Mouse (Mus musculus) retina, postnatal 7 days (tissue): ENCODE results near the gene Ppp3r2.
A peak's percentile ranks its signal among the peaks of the same experiment; 100 is the strongest.

Experiments used
- DNase-seq: peaks from one replicate; pipeline ENCODE4 v3.0.0-alpha.2; 2012; ENCODE audit warnings: low read depth, low spot score

Ppp3r2 gene

DNA sequence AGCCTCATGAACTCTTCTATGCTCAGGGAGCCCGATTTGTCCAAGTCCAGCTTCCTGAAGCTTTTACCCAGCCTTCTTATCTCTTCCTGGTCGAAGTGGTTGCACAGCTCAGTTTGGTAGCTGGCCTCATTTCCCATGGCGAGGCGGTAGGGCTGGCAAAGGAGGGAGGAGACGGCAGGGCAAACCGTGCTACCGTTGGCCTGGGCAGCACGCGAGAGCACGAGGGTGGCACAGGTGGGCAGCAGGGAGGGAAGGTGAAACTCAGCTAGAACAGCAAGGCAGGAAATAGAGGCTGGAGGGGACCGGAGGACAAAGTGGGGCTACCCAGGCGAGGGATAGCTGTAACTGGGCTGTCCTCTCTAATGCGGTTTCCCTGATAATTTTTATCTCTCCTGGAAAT is at the start of gene Ppp3r2:
TSS of gene Ppp3r2 (minus strand) at position 213 of the 400 bp plus-strand sequence.
- no peak for DNase-seq

DNA sequence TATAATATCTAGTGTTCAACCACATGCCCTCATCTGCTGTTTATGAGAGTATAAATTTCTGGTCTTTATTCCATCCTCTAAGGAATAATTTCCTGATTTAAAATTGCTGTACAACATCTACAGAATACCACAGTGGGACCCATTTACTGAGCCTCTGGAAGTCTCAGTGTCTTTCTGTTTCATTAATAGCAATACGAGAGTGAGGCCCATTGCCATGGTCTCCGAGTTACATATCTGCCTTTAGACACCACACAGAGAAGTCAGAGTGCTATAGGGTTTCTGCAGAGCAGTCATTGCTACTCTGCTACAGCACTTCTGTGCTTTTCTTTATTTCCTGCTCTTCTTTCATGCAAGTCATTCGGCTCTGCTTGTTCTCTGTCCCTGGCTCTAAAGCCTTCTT is 47.5 kb upstream of the Ppp3r2 start:
- no peak for DNase-seq

- DNase-seq, result no peak
Measured at GRCm38 (mm10) chr4:49723908-49724307, 42.1 kb upstream of the Ppp3r2 start.

- no peak for DNase-seq
Measured at GRCm38 (mm10) chr4:49691405-49692194, 9.8 kb upstream of the Ppp3r2 start.

- peak; percentile 74 for DNase-seq
Measured at GRCm38 (mm10) chr4:49688594-49689288, 6.9 kb upstream of the Ppp3r2 start.

DNA sequence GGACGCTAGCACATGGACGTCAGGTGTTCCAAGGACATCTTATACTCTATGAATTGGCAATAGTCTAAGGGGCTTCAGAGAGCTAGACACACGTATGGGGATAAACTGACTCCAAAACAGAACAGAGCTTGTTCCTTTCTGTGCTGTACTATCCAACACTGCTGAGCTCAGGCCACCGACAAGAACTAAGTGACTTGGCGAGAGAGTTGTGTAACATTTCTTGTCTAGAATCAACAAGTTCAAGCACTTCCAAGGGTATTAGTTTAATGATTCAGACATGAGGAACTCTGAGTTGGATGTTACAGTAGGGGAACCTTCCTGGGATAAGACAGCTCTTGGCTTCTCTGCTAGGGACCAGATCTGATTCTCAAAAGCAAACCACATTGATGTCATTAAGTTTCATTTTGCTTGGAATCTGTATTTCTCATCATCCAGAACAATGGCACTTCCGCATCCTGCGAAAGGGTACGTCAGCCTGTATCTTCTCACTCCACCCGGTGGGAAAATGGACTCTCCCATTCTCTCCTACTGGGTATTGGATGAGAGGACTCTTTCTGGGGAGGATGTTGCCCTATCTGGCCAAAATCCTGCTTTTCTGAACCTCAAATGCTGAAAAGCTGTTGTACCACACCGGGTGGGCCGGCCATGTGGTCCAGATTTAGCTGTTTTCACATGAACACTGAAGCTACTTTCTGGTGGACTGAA is 1.5 kb downstream of the Ppp3r2 start:
- no peak for DNase-seq

- no peak for DNase-seq
Measured at GRCm38 (mm10) chr4:49676790-49677189, 5.0 kb downstream of the Ppp3r2 start.

DNA sequence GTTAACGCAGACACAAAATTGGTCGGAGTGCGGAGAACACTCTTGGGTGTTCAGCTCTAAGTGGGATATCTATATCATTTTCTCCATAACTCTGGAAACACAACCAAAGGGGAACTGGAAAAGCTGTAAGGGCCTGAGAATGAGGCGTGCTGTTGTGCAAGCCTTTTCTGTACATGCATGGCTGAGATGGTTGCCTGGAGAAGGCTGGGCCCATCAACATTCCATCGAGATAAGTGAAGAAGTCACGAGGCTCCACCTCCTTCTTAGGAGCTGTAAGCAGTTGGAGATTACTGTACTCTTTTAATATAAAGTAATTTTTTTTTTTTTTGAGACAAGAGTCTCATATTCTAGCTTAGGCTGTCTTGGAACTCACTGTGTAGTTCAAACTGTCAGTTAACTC is 5.8 kb downstream of the Ppp3r2 start:
- DNase-seq, result no peak

- no peak for DNase-seq
Measured at GRCm38 (mm10) chr4:49664850-49665249, 17.0 kb downstream of the Ppp3r2 start.

DNA sequence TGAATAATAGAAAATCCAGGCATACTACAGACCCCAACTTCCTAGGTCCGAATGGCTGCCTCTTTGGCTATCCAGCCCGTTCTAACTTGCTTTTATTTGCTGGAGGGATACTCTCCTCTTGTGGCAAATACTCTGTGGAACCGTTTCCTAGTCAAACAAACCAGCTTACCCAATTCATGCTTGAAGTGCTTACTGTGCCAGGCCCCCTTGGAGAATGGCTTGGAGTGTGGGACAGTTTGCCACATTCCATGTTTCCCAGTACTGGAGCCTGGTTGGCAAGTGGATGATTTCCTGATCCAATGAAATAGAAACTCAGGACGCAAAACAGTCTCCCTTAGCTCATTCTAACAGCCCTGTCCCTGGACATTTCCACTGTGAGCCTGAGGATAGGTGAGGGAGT is 19.6 kb downstream of the Ppp3r2 start:
- DNase-seq, result no peak

- no peak for DNase-seq
Measured at GRCm38 (mm10) chr4:49661664-49662063, 20.2 kb downstream of the Ppp3r2 start.

GRCm38 (mm10) chr4:49659421-49659820 is 22.4 kb downstream of the Ppp3r2 start:
- no peak for DNase-seq

DNA sequence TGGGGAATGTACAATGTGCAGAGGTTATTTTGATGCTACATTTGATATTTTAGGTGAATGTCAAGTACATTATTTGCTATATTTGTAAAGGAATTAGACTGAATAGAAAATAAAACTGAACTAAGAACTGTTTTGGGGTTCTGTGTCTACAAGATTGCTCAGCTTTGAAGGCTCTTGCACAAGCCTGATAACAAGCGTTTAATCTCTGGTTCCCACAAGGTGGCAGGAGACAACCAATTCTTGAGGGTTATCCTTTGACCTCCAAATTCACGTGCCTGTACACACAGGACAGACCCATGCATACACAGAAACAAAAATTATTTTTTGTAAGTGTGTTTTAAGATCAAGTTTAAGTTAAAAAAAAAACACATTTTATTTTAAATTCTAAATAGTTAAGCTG is 41.9 kb downstream of the Ppp3r2 start:
- no peak for DNase-seq

GRCm38 (mm10) chr4:49637821-49638220 is 44.0 kb downstream of the Ppp3r2 start:
- DNase-seq, result no peak

DNA sequence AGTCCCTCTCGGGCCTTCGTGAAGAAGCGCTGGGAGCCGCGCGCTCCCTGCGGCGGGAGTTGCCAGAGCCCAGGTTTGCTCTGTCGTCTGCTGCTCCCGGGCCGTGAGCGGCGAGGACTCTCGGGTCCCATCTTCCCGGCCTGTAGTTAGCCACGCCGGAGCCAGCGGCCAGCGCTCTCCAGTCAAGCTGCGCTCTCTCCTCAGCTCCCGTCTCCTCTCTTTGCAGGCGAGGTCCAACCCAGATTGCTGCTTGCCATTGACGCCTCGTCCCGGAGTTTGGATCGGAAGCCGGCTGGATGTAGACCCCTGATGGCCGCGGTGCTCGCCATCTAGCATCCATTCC is 49.7 kb downstream of the Ppp3r2 start:
- no peak for DNase-seq

GRCm38 (mm10) chr4:49631319-49632138 is 50.3 kb downstream of the Ppp3r2 start, which contains the start of gene Rnf20:
TSS of gene Rnf20 (plus strand) at chr4:49632006.
- peak; percentile 97 for DNase-seq

GRCm38 (mm10) chr4:49628941-49629340 is 52.9 kb downstream of the Ppp3r2 start:
- no peak for DNase-seq
